Mouse (Mus musculus) kidney, adult 11 months (tissue): ENCODE measurements around the gene Wdr46.
"Not testable (repeated sequence)": the region's sequence is repeated elsewhere in the genome, so short reads cannot be mapped to it uniquely, and the experiment has no call there.

ENCODE experiments used
- DNase-seq: peaks from one replicate; pipeline ENCODE4 v3.0.0; 2022

Gene Wdr46

DNA sequence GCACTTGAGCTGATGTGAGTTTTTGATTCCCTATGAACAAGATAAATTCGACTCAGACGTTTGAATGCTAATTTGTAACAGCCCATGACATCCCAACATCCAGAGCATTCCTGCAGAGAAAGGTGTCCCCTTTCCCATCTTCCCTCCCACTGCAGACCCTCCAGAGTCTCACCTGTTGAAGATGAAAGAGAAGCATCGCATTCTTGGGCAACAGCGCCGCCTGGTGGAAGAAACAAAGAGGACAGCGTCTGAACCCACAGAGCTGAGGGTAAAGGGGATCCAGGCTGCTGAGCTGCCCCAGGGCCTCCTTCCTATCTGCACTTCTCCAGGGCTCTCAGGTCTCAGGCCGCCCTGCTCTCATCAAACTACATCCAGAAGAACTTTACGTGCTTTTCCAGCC lies 41.7 kb downstream of the Wdr46 start:
- not testable (repeated sequence) for DNase-seq

- DNase-seq = no peak
Measured at GRCm38 (mm10) chr17:33991788-33992664, 51.6 kb downstream of the Wdr46 start.

GRCm38 (mm10) chr17:33994959-33995358 lies 54.5 kb downstream of the Wdr46 start:
- DNase-seq = no peak

DNA sequence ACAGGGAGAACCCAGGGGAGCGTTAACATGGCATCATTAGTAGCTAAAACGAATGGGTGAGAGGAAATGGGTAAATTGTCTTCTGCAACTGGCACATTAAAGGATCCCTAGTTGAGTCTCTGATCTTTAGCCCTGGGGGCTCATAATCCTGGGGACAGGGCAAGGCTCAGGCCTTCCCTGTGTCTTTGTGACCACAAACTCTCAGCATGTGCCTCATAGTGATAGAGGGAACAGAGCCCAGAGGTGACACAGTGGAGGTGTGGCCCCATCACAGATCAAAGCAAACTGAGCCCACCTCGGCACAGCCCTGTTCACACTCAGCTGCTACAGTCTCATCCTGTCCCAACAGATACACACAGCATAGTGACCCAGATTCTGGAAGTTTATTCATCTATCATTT lies 55.2 kb downstream of the Wdr46 start:
- no peak for DNase-seq

DNA sequence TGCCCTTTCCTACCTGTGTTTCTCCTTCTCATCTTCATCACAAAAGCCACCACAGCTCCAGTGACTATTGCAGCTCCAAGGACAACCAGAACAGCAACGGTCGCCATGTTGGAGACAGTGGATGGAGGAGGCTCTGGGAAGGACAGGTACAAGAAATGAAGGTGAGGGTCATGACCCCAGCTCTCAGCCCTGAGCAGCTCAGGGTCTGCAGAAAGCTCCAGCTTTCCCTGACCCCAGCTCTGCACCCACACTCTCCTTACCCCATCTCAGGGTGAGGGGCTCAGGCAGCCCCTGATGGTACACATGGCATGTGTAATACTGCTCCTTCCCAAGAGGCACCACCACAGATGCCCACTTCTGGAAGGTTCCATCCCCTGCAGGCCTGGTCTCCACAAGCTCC lies 56.6 kb downstream of the Wdr46 start:
- DNase-seq = not testable (repeated sequence)

DNA sequence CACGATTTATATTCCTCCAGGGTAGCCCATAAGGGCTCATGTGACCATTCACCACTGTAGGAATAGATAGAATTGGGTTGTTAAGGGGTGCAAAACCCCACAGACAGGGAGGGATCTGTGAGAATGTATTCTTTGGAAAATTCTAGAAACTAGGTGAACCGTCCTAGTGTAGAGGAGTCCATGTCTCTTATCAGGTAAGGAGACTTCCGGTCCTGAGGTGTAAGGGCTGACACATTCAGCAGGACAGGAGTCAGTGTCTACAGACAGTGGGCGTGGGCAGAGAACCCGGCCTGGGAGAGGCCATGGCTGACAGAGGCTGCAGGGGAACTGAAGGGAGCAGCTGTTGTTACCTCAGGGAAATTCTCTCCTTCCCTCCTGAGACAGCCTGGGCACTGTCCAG lies 58.2 kb downstream of the Wdr46 start:
- DNase-seq = not testable (repeated sequence)
